Mouse (Mus musculus) liver, postnatal 0 days (tissue): ENCODE data around the gene Pde11a. TPM values are rescaled to one million over a fixed set of nuclear protein-coding genes. Genes with fewer than 3 reads are reported as not detected.

Experiments
- ATAC-seq: fragments of 200-750 bp; cut with Nextera tagmentation; 2 replicates; pipeline ENCODE4 v1.8.0; 2017; ENCODE audit warnings: mild to moderate bottlenecking, moderate library complexity
- DNase-seq: peaks from one replicate; pipeline ENCODE4 v3.0.0-alpha.2; 2016
- H3K27ac ChIP-seq: fragments of 300-500 bp; sonication (generic); 2 replicates; pipeline ENCODE4 v1.5.1; 2014; ENCODE audit warnings: antibody characterized with exemption, moderate library complexity, mild to moderate bottlenecking, low read depth
- H3K27me3 ChIP-seq: fragments of 300-500 bp; sonication (generic); 2 replicates; pipeline ENCODE4 v1.6.1; 2014; ENCODE audit warnings: low read length, control low read depth, mixed read lengths; ENCODE audit not compliant: insufficient read depth
- H3K36me3 ChIP-seq: fragments of 300-500 bp; sonication (generic); replicated peaks from 2 replicates; pipeline ENCODE4 v1.6.1; 2014; ENCODE audit warnings: mild to moderate bottlenecking, control low read depth, low read length, moderate library complexity, mixed read lengths; ENCODE audit not compliant: insufficient read depth
- H3K4me1 ChIP-seq: fragments of 300-500 bp; sonication (generic); 2 replicates; pipeline ENCODE4 v1.6.1; 2014; ENCODE audit warnings: antibody characterized with exemption, mild to moderate bottlenecking, control low read depth; ENCODE audit not compliant: insufficient read depth
- H3K4me2 ChIP-seq: fragments of 300-500 bp; sonication (generic); 2 replicates; pipeline ENCODE4 v1.6.1; 2014; ENCODE audit warnings: low read depth, mild to moderate bottlenecking, low read length, moderate library complexity, mixed read lengths
- H3K4me3 ChIP-seq: fragments of 300-500 bp; sonication (generic); 2 replicates; pipeline ENCODE4 v1.5.1; 2014; ENCODE audit warnings: low read depth, low read length
- H3K9ac ChIP-seq: fragments of 300-500 bp; sonication (generic); replicated peaks from 2 replicates; pipeline ENCODE4 v1.6.1; 2014; ENCODE audit warnings: mild to moderate bottlenecking, moderate library complexity
- H3K9me3 ChIP-seq: fragments of 300-500 bp; sonication (generic); 2 replicates; pipeline ENCODE4 v1.6.1; 2016; ENCODE audit warnings: mild to moderate bottlenecking, control low read depth, low read length, mixed read lengths
- CTCF ChIP-seq: sonication (generic); IDR thresholded peaks from 2 replicates; pipeline ENCODE4 v1.5.1; 2016; ENCODE audit warnings: antibody characterized with exemption, low read depth
- EP300 ChIP-seq: IDR thresholded peaks from 2 replicates; pipeline ENCODE4 v1.6.1; 2016; ENCODE audit warnings: antibody characterized with exemption, low read depth, mild to moderate bottlenecking
- WGBS: fragments of 180-500 bp; shearing (Covaris S2); extraction: QIAGEN DNeasy Blood & Tissue Kit; methylation state at CpG from one replicate; pipeline ENCODE4 v1.1.7; 2014; ENCODE audit not compliant: insufficient replicate concordance; 5-methylcytosine and 5-hydroxymethylcytosine counted together
- polyA plus RNA-seq: library from polyadenylated mRNA; unstranded; fragments of >200 nt; fragmentation: Nextera tagmentation; extraction: Ambion mirVana; gene quantifications from 2 replicates; pipeline ENCODE4 v1.2.1, GENCODE M21; 2015

The Pde11a gene
- polyA plus RNA-seq, 1 experiment from 2014 or later, result 0.06 TPM

- DNase-seq (no peak), ATAC-seq (no peak)
- no peak overlapping the region for H3K4me3 ChIP-seq
- no peaks in the 10 kb centered on the region for H3K9me3 ChIP-seq
- 41% methylated on average over 10 of the region's 10 CpGs for WGBS
- TF ChIP-seq EP300, result no peak
- TF ChIP-seq CTCF, result no peak
- H3K27ac ChIP-seq, result no peak overlapping the region
- no peaks in the 10 kb centered on the region for H3K36me3 ChIP-seq
- H3K4me1 ChIP-seq, result no peaks in the 10 kb centered on the region
- H3K9ac ChIP-seq, result no peak overlapping the region
- H3K27me3 ChIP-seq, result no peaks in the 10 kb centered on the region
- no peak overlapping the region for H3K4me2 ChIP-seq
These were observed 75.9 kb downstream of the Pde11a start for GRCm38 (mm10) chr2:76262661-76263060.

GRCm38 (mm10) chr2:76254833-76255232 is 83.7 kb downstream of the Pde11a start:
- Histone ChIP-seq H3K4me3 (no peak overlapping the region), H3K9me3 (no peaks in the 10 kb centered on the region), H3K36me3 (no peaks in the 10 kb centered on the region), H3K4me1 (no peaks in the 10 kb centered on the region), H3K27me3 (no peaks in the 10 kb centered on the region), H3K9ac (no peak overlapping the region), H3K27ac (no peak overlapping the region), H3K4me2 (no peak overlapping the region)
- TF ChIP-seq CTCF, result peak; percentile 77
- no peak for TF ChIP-seq EP300
- peak; percentile 55 for DNase-seq
- no peak for ATAC-seq
- WGBS, result 17% methylated on average over 6 of the region's 6 CpGs

GRCm38 (mm10) chr2:76251379-76251778 is 87.2 kb downstream of the Pde11a start:
- no peak overlapping the region for H3K9ac ChIP-seq
- TF ChIP-seq CTCF (no peak), EP300 (no peak)
- ATAC-seq, result no peak
- WGBS, result 65% methylated on average over 10 of the region's 10 CpGs
- H3K4me3 ChIP-seq, result no peak overlapping the region
- H3K27ac ChIP-seq, result no peak overlapping the region
- no peaks in the 10 kb centered on the region for H3K4me1 ChIP-seq
- H3K27me3 ChIP-seq, result no peaks in the 10 kb centered on the region
- H3K9me3 ChIP-seq, result no peaks in the 10 kb centered on the region
- no peak for DNase-seq
- H3K36me3 ChIP-seq, result no peaks in the 10 kb centered on the region
- H3K4me2 ChIP-seq, result no peak overlapping the region

- Histone ChIP-seq H3K9me3 (no peaks in the 10 kb centered on the region), H3K9ac (no peak overlapping the region), H3K4me3 (no peak overlapping the region), H3K4me1 (no peaks in the 10 kb centered on the region), H3K27ac (no peak overlapping the region), H3K36me3 (no peaks in the 10 kb centered on the region), H3K4me2 (no peak overlapping the region), H3K27me3 (no peaks in the 10 kb centered on the region)
- WGBS, result 82% methylated on average over 10 of the region's 10 CpGs
- DNase-seq (no peak), ATAC-seq (no peak)
- no peak for TF ChIP-seq CTCF
These were observed 90.3 kb downstream of the Pde11a start for GRCm38 (mm10) chr2:76248242-76248641.

GRCm38 (mm10) chr2:76239175-76239574 is 99.4 kb downstream of the Pde11a start:
- no peaks in the 10 kb centered on the region for H3K36me3 ChIP-seq
- WGBS, result 77% methylated on average over 2 of the region's 2 CpGs
- H3K27ac ChIP-seq, result no peak overlapping the region
- H3K4me3 ChIP-seq, result no peak overlapping the region
- no peaks in the 10 kb centered on the region for H3K4me1 ChIP-seq
- ATAC-seq, result no peak
- no peak overlapping the region for H3K4me2 ChIP-seq
- TF ChIP-seq CTCF (no peak), EP300 (no peak)
- DNase-seq, result no peak
- H3K27me3 ChIP-seq, result no peaks in the 10 kb centered on the region
- H3K9ac ChIP-seq, result no peak overlapping the region
- H3K9me3 ChIP-seq, result no peaks in the 10 kb centered on the region

GRCm38 (mm10) chr2:76238496-76238895 is 100.1 kb downstream of the Pde11a start:
- H3K4me1 ChIP-seq, result no peaks in the 10 kb centered on the region
- DNase-seq, result no peak
- H3K9me3 ChIP-seq, result no peaks in the 10 kb centered on the region
- H3K27me3 ChIP-seq, result no peaks in the 10 kb centered on the region
- TF ChIP-seq CTCF, result no peak
- no peak for TF ChIP-seq EP300
- no peak overlapping the region for H3K4me3 ChIP-seq
- H3K9ac ChIP-seq, result no peak overlapping the region
- no peaks in the 10 kb centered on the region for H3K36me3 ChIP-seq
- ATAC-seq, result no peak
- no peak overlapping the region for H3K27ac ChIP-seq
- H3K4me2 ChIP-seq, result no peak overlapping the region
- 65% methylated on average over 3 of the region's 3 CpGs for WGBS

- Histone ChIP-seq H3K36me3 (no peaks in the 10 kb centered on the region), H3K4me2 (no peak overlapping the region), H3K9me3 (no peaks in the 10 kb centered on the region), H3K4me3 (no peak overlapping the region), H3K27ac (no peak overlapping the region), H3K9ac (no peak overlapping the region), H3K4me1 (no peaks in the 10 kb centered on the region), H3K27me3 (no peaks in the 10 kb centered on the region)
- no peak for DNase-seq
- 68% methylated on average over 10 of the region's 10 CpGs for WGBS
- TF ChIP-seq CTCF, result no peak
- no peak for TF ChIP-seq EP300
- ATAC-seq, result no peak
These were observed 100.7 kb downstream of the Pde11a start for GRCm38 (mm10) chr2:76237638-76238420.
